Mouse (Mus musculus): Measurements from ENCODE around the gene Adamtsl1.

The Adamtsl1 gene

DNA sequence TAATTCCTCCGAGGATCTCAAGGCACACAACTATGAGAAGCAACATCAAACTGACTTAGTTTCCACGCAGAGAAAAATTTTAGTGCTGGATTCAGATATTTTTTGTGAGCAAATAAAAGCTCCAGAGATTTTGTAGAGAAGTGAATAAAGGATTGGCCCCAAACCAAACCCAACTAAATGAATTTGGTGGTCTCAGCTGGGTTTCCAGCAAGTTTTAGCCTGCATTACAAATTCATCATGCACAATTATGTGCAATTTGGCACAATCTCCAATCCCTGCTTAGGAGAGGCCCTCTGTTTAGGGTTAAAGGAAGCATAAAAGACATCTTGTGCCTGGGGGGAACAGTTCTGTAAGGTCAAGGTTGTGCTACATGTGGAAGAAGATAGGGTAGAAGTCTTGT is 427.9 kb downstream of the Adamtsl1 start:
- no peak for DNase-seq

DNA sequence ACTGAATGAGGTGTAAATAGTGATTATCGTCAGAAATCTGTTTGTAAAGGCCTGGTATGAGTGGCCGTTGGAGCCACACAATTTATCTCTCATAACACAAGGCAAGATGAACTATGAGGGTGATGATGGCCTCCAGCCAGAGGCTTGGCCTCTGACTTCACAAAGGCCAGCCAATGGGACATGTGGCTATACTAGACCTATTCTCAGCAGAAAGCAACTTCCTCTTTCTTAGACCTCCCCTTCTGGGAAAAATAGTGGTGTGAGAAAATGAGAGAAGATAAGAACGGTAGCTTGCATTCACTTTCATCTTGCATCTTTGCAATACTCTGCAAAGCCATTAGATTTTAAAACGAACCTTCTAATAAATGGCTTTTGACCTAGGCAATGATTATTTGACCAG is 439.6 kb downstream of the Adamtsl1 start:
- DNase-seq: no peak

DNA sequence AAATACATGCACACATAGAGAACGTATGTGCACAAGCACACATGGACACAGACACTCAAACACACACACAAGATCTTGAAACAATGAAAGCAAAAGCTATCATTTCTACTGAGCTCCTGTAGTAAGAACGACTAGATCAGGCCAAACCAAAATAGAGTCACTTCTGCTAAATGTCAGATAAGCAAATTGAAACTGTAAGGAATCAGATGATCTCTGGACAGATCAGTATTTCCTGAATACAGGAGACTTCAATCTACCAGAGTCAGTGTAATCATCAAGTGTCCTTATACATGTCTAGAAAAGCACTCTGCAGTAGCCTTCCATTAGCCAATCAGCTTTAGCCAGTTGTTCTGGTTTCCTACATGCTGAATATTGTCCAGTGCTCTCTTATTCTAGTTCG is 441.4 kb downstream of the Adamtsl1 start:
- DNase-seq: no peak

DNA sequence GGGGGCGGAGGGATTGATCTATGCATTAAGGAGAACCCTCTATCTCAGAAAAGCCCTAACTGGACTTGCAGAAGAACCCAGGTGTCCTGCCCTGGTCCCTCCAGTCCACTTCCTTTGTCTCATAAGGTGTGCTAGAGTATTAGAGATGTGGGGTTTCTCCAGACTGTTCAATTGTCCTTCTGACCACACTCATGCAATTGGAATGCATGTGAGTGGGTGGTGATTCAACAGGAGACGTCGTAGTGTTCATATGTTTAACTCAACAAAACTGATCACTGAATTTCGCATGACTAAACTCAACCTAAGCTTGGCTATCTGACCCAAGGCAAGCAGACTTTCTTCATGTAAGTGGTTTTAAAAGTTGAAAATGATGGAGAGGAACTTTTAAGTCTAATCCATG is 443.3 kb downstream of the Adamtsl1 start:
- no peak for DNase-seq

DNA sequence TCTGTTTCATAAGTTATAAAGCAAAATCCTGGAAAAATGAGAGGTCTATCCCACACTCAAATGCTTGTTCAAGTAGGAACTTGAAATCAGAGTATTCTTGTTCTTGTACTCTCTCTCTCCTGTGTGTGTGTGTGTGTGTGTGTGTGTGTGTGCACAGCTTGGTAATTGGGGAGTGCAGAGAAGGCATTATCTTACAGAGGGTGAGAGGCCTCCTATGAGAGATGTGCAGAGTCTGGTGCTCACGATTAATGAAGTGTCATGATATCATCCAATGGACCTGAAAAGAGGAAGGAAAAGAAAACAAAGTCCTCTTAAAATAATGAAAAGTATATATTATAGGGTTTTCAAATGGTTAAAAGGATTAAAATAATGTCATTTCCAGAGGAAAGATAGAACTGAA is 443.9 kb downstream of the Adamtsl1 start:
- DNase-seq: no peak

DNA sequence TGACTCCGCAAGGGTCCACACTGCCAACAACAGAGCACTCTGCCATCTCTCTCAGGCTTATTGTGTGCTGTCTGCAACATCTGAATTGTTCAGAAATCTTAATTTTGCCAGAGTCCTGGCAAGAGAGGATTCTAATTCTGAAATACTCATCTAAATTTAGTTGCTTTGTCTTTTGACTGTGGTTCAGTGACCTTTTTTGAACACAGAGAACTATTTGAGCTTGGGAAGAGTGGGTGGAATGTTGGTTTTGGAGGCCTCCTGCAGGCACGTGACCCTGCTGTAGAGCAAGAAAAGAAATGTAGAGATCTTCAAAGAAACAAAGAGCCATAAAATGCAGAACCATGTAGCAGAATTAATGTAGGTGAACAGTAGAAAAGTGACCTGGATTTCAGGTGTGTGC is 445.0 kb downstream of the Adamtsl1 start:
- no peak for DNase-seq

DNA sequence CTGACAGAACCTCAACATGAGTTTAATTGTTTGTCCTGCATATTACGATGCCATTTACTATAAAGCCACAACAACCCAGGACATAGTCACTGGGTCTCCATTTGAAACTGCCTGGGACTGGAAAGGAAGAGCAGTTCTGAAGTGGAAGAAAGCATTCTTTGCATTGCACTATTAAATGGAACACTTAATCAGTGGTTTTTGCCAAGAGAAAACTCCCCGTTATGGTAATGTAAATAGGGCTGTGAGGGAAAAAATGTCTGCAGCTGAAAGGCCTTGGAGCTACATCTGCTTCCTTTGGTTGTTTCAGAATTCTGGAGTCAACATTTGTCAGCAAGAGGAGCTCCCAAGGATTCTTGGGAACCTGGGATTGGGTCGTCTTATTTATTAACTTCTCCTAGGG is 462.2 kb downstream of the Adamtsl1 start:
- no peak for DNase-seq

DNA sequence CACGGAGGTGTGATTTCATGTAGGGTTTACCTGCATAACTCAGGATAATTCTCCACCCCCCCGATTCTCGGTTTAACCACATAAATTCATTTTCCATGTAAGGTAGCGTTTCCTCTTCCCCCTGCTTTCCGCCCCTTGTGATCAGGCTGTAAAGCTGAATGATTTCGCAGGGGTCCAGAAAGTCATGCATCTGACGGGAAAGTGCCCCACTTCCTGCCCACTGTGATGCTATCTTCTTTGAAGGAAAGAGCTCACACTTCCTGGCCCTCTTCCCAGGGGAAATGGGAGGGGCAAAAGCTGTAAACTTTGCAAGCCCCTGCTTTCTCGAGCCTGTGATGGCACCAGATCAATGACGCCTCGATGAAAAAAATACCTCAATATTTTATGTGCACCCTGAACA is 465.2 kb downstream of the Adamtsl1 start:
- DNase-seq: no peak

DNA sequence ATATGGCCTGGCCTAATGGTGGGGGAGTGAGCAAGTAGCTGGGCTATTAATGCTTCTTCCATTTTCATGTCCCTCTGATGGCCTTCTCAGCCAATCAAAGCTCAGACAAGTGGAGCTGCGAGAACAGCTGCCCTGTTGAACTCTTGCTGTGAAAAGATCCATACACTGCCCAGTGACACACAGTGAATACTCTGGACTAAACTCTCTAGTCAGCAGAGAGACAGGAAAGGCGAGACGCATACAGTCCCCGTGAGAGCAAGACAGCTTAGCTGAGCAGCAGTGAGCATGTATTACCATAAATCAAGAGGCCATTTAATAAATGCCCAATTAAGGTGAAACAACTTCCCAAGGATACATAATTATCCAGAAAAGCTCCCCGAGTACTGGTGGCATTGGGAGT is 492.6 kb downstream of the Adamtsl1 start:
- DNase-seq: no peak

DNA sequence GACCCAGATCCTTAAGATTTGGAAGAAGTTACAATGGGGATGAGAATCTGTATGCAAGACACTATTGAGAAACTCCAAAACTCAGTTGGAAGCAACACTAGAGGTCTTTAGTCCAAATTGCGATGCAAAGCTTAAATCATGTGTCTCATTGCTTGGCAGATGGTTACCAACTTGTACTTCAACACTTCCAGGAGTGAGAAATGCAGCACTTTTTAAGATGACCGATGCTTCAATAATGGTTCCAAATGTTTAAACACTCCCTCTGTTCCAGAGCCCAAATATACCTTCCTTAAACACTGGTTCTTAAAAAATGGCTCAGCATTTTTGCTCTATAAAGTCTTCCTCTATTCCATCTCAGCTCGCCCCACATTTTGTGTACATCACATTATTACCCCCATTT is 499.7 kb downstream of the Adamtsl1 start:
- DNase-seq: peak; percentile 12

DNA sequence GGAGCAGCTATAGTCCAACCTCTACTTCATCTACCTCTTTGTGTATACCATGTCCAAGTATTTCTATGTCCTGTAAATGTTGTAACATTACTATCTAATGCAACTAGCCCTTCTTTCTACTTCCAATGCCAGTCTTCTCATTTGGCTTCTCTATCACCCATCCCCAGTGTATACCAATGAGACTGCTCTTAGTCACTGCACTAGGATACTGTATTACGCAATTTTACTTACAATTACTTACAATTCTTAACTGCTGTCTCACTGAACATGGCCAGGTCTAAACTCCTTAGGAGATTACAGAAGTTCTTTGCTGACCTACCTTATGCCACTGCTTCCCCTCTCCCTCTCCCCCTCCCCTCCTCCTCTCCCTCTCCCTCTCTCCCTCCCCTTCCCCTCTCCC is 505.0 kb downstream of the Adamtsl1 start:
- no peak for DNase-seq

DNA sequence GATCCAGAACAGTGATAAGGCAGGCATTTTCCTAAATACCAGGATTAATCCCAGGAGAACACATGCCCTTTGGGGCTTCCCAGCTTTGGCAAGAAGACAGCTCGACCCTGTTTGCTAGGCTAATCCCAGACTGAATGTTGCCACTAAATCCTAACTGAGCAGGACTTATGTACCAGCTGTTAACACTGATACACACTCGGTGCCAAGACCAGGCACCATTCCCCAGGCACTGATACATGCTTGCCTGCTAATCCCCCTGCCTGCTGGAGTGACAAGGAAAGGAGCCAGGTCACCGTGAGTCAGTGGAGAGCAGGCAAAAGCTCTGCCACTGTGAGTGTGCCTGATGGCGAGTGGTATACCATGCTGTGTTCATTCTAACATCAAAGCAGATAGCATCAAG is 505.6 kb downstream of the Adamtsl1 start:
- DNase-seq: no peak

DNA sequence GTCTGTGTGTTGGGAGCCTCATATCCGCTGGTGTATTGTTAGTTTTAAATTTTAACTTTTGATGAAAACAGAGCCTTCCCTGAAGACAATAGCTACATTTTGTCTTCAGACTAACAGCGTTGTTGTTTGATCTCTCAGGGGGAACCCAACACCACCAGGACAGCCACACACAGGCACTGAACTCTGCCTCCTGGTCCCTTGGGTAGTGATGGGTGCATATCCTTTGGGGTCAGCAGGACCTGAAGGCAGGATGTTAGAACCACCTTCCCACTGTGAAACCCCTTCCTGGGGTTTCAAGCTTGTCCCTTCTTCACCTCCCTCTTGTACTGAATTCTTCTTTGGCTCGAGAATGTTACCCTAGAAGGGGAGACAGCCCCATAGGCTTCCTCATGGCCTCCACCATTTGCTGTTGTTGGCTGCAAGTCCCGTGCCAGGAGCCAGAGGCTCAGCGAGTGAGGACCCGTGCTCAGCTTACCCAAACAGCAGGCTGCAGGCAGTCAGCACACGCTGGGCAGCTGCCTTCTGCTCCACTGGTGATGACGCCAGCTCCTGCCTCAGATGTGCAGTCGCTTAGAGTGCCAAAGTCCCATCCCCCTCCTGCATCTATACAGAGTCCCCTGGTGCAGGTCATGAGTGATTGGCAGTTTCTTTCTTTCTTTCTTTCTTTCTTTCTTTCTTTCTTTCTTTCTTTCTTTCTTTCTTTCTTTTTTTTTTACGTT is 506.6 kb downstream of the Adamtsl1 start:
- no peak for DNase-seq

DNA sequence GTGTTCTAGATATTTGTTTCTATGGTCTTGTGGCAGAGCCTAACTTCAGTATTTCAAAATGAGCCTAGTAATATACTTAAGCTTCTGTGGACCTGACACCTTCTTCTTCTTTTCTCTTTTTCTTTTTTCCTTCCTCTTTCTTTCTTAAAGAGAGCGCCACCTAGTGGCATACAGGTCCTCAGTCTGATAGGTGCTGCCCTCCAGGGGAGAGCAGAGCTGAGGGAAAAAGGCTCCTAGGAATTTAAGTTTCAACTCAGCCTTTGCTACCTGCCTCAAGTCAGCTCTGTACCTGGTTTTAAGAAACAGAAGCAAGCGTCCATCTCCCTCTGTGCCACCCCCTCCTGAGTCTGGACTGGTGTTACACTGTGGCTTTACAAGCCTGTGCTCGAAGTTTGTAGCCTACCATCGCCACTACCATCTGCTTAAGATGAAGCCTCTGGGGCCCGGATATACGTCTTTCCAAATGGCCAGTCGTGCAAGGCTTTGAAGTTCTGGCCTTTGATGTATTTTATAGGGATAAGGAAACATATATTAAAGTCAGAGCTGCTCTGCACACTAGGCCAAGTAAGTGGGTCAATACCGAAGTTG is 510.7 kb downstream of the Adamtsl1 start:
- peak; percentile 34 for DNase-seq

DNA sequence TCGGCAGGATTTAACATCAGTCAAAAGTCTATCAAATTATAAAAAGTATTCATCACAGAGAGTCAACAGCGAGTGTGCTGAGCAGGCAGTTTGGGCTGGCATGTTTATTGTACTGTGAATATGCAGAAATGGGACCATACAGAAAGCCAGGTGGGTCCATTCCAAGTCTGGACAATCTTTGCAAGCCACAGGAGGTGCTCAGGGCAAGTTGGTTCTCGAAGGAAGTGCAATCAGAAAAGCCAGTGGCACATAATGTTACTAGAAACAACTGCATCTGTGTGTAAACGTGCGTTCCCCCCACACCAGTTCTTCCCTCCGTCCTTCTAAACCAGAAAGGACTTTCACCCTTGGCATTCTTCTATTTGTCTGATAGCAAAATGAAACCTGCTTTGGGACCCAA is 515.5 kb downstream of the Adamtsl1 start:
- no peak for DNase-seq

DNA sequence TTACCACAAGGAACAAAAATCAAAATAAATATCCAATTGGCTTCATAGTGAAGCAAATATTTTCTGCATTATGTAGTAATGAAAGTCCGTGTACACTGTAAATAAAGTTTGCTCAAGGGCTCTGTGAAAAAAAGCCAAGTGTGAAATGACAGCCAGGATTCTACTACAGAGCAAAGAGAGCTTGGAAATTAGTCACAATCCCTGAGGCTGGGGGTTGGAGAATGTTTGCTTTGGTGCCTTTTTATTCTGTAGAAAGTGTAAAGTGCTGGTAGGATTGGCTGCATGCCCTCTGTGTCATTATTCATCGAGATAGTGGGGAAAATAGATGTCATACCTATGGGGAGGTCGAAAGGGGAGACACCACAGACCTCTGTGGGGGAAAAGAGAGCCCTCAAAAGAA is 516.2 kb downstream of the Adamtsl1 start:
- DNase-seq: no peak

DNA sequence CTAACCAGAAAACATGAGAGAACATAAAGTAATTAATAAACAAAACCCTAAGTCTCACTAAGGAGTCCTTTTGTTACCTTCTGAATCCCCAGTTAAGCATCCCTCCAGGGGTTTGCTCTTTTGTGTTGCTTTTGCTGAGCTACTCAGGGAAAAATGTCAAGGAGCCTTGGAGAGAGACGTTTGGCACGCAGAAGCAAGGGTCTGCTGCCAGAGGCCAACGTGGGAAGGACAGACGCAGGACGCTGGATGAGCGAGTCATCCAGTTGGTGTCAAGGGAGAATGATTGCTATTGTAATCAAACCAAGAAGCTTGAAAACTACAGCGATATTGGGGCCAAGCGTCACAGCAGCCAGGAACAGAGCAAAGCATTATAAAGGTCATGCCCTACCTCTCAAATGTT is 517.1 kb downstream of the Adamtsl1 start:
- DNase-seq: no peak

DNA sequence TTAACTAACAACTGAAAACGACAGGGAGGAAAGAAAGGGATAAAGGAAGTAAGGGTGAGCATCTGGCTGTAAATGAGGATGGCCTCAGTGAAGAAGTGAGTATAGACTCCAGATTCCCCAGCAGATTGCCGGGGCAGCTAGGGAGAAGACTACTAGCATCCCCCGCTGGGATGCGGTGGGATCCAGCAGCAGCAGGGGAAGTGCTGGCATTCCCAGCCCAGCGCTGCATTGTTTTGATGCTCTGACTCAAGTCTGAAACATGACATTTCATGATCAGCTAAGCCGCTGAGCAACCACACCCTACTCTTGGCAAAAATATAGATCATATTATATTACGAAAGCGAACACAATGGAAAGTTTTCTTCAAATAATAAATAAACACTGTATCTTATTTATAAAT is 526.9 kb downstream of the Adamtsl1 start:
- no peak for DNase-seq

DNA sequence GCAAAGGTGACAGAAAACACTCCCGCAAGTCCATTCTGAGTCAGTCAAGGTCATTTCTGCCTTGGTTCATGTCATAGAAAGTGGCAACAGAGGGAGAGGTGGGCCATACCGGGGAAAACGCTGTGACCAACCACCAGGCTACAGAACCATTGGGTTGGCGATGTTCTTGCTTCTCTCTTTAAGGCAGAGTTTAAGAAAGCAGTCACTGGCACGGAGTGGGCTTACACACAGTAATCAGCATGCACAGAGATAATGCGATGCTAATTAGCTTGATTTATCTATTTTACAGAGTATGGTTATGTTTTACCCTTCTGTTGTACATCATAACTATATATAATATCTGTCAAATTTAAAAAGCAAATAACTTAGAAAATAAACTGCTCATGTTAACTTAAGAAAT is 531.5 kb downstream of the Adamtsl1 start:
- no peak for DNase-seq

DNA sequence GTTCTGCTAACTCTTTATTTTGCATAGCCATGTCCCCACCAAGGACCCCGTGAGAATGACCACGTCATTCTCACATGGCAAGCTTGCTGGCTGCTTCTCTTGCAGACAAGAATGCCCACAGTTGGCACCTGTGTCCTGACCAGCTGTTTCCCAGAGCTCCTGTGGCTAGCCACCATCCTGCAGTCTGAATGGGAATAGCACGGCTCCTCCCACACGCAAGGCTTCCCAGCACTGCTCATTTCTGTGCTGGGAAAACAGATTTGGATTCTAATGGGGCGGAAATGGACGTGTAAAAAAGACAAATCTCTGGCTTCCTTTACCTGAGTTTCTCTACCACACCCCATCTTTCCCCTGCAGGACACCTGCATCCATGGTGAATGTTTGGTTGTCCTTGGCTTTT is 531.9 kb downstream of the Adamtsl1 start:
- DNase-seq: peak; percentile 51

DNA sequence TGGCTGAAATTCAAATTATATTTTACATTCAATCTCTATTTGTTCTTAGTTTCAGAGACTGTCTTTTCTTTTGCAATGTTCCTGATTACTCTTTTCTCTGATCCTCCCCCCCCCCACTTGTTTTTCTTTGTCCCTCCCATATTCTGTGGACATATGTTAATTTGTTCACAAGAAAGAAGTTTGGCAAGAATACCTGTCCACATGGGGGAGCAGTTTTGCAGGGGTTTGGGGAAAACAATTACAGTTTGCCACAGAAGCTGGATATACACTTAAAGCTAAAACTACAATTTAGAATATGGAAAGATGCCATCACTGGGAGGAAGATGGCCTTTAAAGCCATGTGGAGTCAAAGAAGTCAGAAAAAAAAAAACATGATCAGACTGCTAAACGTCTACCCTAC is 532.9 kb downstream of the Adamtsl1 start:
- no peak for DNase-seq

DNA sequence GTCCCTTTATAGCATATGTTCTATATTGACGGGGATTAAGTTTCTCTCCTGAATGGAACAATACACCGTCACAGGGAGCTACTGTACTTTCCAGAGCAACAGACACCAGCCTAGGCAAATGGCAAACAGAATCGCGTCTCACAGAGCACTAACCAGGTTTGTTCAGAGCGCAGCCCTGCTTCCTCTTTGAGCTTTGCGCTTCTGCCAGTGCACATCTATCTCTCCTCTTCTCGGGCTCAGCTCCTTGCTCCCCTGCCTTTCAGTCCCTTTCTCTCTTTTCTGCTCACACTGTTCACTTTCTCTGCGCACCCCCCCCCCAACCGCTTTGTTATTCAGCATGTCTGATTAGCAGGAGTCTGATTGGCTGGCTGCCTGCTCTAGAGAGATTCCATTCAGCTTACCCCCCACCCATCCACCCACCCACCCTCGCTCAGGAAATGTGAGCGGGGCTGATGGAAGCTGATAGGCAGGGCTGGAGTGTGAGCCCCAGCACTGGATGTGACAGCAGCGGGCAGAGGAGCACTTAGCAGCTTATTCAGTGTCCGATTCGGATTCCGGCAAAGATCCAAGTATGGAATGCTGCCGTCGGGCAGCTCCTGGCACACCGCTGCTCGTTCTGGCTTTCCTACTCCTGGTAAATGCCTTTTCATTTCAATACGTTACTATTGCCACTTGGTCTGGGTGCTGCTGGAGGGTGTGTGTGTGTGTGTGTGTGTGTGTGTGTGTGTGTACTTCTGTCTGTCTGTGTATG is 539.7 kb downstream of the Adamtsl1 start:
- DNase-seq: peak; percentile 45

DNA sequence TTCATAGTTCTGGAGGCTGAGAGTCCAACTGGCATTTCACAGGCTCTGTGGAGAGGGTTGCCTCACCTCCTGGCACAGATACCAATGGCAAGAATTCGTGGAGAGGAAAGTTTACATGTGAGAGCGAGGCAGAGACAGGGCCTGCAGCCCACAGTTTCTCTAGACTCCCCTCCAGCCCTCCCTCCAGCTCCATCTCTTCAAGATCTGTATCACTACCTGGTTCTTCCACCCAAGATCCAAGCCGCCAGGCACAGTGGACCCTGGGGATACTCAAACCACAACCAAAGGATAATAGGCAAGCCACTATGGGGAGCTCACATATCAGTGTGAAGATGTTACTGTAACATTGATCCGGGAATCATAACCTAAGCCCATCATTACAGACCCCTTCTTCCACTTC is 546.6 kb downstream of the Adamtsl1 start:
- no peak for DNase-seq

DNA sequence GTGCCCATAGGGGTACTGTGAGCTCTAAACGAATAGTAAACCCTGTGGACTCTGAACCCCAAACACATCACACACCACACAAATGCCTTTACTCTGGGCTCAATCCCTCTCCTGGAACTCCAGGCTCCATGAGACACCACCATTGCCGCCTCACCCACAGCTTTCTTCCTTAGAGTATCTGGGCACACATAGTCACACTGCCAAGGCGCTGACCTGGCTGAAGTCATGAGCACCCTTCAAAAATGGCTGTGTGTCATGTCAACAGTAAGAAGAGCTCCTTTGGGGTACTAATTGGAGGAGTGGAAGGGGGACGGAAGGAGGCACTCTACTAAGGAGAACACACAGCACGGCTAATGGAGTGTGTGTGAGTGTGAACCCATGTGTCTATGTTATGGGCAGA is 554.4 kb downstream of the Adamtsl1 start:
- no peak for DNase-seq
